Mouse (Mus musculus): ENCODE measurements around the gene Agk. TPM values are rescaled to one million over a fixed set of nuclear protein-coding genes. Genes with fewer than 3 reads are reported as not detected.

Gene Agk
- 24.0 and 24.5 TPM in 2 replicates for polyA plus RNA-seq (2015; fragmentation: Nextera tagmentation; extraction: Ambion mirVana)

- Histone ChIP-seq H3K4me2 (replicated peaks; ENCODE audit: low read depth, low read length) (peak within 1 kb of the TSS; percentile 61), H3K9ac (replicated peaks; ENCODE audit: low read depth) (peak within 1 kb of the TSS; percentile 77), H3K4me3 (ENCODE audit: low read depth, low read length) (peak within 1 kb of the TSS; percentile 79), H3K36me3 (ENCODE audit: insufficient read depth, low read length) (peaks cover 9% of the 10 kb centered on the region), H3K9me3 (ENCODE audit: low read length) (no peaks in the 10 kb centered on the region), H3K4me1 (ENCODE audit: insufficient read depth, low read depth, low read length) (no peaks in the 10 kb centered on the region), H3K27ac (ENCODE audit: low read length) (peak within 1 kb of the TSS; percentile 84), H3K27me3 (replicated peaks; ENCODE audit: insufficient read depth, low read length) (no peaks in the 10 kb centered on the region)
- 3% methylated on average over 52 of the region's 52 CpGs for WGBS
- TF ChIP-seq CTCF (IDR thresholded peaks at IDR 0.05): peak; percentile 17; the same call in 1 of the 2 replicates
- TF ChIP-seq EP300 (IDR thresholded peaks at IDR 0.05): no peak
- peak; percentile 88 for DNase-seq (ENCODE audit: low spot score)
- peak; percentile 96 for ATAC-seq
Observed at GRCm38 (mm10) chr6:40324897-40325841, at the start of gene Agk. Agk (plus strand) TSS chr6:40325172.

- 62% methylated on average over 5 of the region's 5 CpGs for WGBS
- no peak overlapping the region for H3K27ac ChIP-seq (ENCODE audit: low read length)
- DNase-seq (ENCODE audit: low spot score): no peak
Observed at GRCm38 (mm10) chr6:40300707-40301106, 24.3 kb upstream of the Agk start.

GRCm38 (mm10) chr6:40303379-40303778 is 21.6 kb upstream of the Agk start:
- H3K27ac ChIP-seq (ENCODE audit: low read length): no peak overlapping the region
- TF ChIP-seq CTCF (IDR thresholded peaks at IDR 0.05) (peak; percentile 71), EP300 (IDR thresholded peaks at IDR 0.05) (no peak)
- 8% methylated on average over 6 of the region's 6 CpGs for WGBS
- no peak overlapping the region for H3K4me3 ChIP-seq (ENCODE audit: low read depth, low read length)
- no peak for ATAC-seq
- no peak overlapping the region for H3K4me2 ChIP-seq (replicated peaks; ENCODE audit: low read depth, low read length)
- no peaks in the 10 kb centered on the region for H3K36me3 ChIP-seq (ENCODE audit: insufficient read depth, low read length)
- peak; percentile 36 for DNase-seq (ENCODE audit: low spot score)
- no peaks in the 10 kb centered on the region for H3K27me3 ChIP-seq (replicated peaks; ENCODE audit: insufficient read depth, low read length)
- H3K9me3 ChIP-seq (ENCODE audit: low read length): no peaks in the 10 kb centered on the region
- H3K9ac ChIP-seq (replicated peaks; ENCODE audit: low read depth): no peak overlapping the region
- H3K4me1 ChIP-seq (ENCODE audit: insufficient read depth, low read depth, low read length): no peaks in the 10 kb centered on the region

More at GRCm38 (mm10) chr6:40300707-40301106, 24.3 kb upstream of the Agk start:
- no peak overlapping the region for H3K9ac ChIP-seq (replicated peaks; ENCODE audit: low read depth)
- no peak overlapping the region for H3K4me3 ChIP-seq (ENCODE audit: low read depth, low read length)
- no peak for TF ChIP-seq CTCF (IDR thresholded peaks at IDR 0.05)
- TF ChIP-seq EP300 (IDR thresholded peaks at IDR 0.05): no peak
- H3K9me3 ChIP-seq (ENCODE audit: low read length): no peaks in the 10 kb centered on the region
- H3K36me3 ChIP-seq (ENCODE audit: insufficient read depth, low read length): no peaks in the 10 kb centered on the region
- no peaks in the 10 kb centered on the region for H3K4me1 ChIP-seq (ENCODE audit: insufficient read depth, low read depth, low read length)
- ATAC-seq: no peak
- H3K4me2 ChIP-seq (replicated peaks; ENCODE audit: low read depth, low read length): no peak overlapping the region
- no peaks in the 10 kb centered on the region for H3K27me3 ChIP-seq (replicated peaks; ENCODE audit: insufficient read depth, low read length)

- peak; percentile 89 for ATAC-seq
- no peaks in the 10 kb centered on the region for H3K27me3 ChIP-seq (replicated peaks; ENCODE audit: insufficient read depth, low read length)
- peak; percentile 72 for DNase-seq (ENCODE audit: low spot score)
Observed at GRCm38 (mm10) chr6:40304972-40305371, 20.0 kb upstream of the Agk start.

GRCm38 (mm10) chr6:40326341-40326740 is 1.4 kb downstream of the Agk start:
- Histone ChIP-seq H3K4me2 (replicated peaks; ENCODE audit: low read depth, low read length) (no peak overlapping the region), H3K27me3 (replicated peaks; ENCODE audit: insufficient read depth, low read length) (no peaks in the 10 kb centered on the region), H3K9ac (replicated peaks; ENCODE audit: low read depth) (no peak overlapping the region), H3K9me3 (ENCODE audit: low read length) (no peaks in the 10 kb centered on the region), H3K4me1 (ENCODE audit: insufficient read depth, low read depth, low read length) (no peaks in the 10 kb centered on the region), H3K36me3 (ENCODE audit: insufficient read depth, low read length) (peaks cover 9% of the 10 kb centered on the region), H3K4me3 (ENCODE audit: low read depth, low read length) (no peak overlapping the region), H3K27ac (ENCODE audit: low read length) (no peak overlapping the region)
- no peak for DNase-seq (ENCODE audit: low spot score)
- ATAC-seq: no peak
- no peak for TF ChIP-seq EP300 (IDR thresholded peaks at IDR 0.05)
- no peak for TF ChIP-seq CTCF (IDR thresholded peaks at IDR 0.05)
- 73% methylated on average over 8 of the region's 8 CpGs for WGBS

More at GRCm38 (mm10) chr6:40304972-40305371, 20.0 kb upstream of the Agk start:
- H3K4me3 ChIP-seq (ENCODE audit: low read depth, low read length): no peak overlapping the region
- no peak for TF ChIP-seq CTCF (IDR thresholded peaks at IDR 0.05)
- no peak for TF ChIP-seq EP300 (IDR thresholded peaks at IDR 0.05)
- H3K4me2 ChIP-seq (replicated peaks; ENCODE audit: low read depth, low read length): no peak overlapping the region
- no peak overlapping the region for H3K9ac ChIP-seq (replicated peaks; ENCODE audit: low read depth)
- H3K36me3 ChIP-seq (ENCODE audit: insufficient read depth, low read length): no peaks in the 10 kb centered on the region
- no peak overlapping the region for H3K27ac ChIP-seq (ENCODE audit: low read length)
- H3K9me3 ChIP-seq (ENCODE audit: low read length): no peaks in the 10 kb centered on the region
- no peaks in the 10 kb centered on the region for H3K4me1 ChIP-seq (ENCODE audit: insufficient read depth, low read depth, low read length)

GRCm38 (mm10) chr6:40333497-40333896 is 8.5 kb downstream of the Agk start:
- H3K4me1 ChIP-seq (ENCODE audit: insufficient read depth, low read depth, low read length): no peaks in the 10 kb centered on the region
- TF ChIP-seq CTCF (IDR thresholded peaks at IDR 0.05) (no peak), EP300 (IDR thresholded peaks at IDR 0.05) (no peak)
- no peak overlapping the region for H3K4me3 ChIP-seq (ENCODE audit: low read depth, low read length)
- ATAC-seq (no peak), DNase-seq (ENCODE audit: low spot score) (no peak)
- no peak overlapping the region for H3K4me2 ChIP-seq (replicated peaks; ENCODE audit: low read depth, low read length)
- H3K36me3 ChIP-seq (ENCODE audit: insufficient read depth, low read length): peaks cover 15% of the 10 kb centered on the region
- no peak overlapping the region for H3K27ac ChIP-seq (ENCODE audit: low read length)
- H3K27me3 ChIP-seq (replicated peaks; ENCODE audit: insufficient read depth, low read length): no peaks in the 10 kb centered on the region
- H3K9me3 ChIP-seq (ENCODE audit: low read length): no peaks in the 10 kb centered on the region
- 52% methylated on average over 2 of the region's 2 CpGs for WGBS
- no peak overlapping the region for H3K9ac ChIP-seq (replicated peaks; ENCODE audit: low read depth)

Measured in lung, postnatal 0 days (tissue).